Mouse (Mus musculus) CH12.LX (cell line): ENCODE data around the gene Hist1h4k. TPM values are rescaled to one million over a fixed set of nuclear protein-coding genes. Genes with fewer than 3 reads are reported as not detected.
A peak's percentile ranks its signal among the peaks of the same experiment; 100 is the strongest.

Source experiments
- DNase-seq: peaks from one replicate; pipeline ENCODE4 v3.0.0-alpha.2; 2013; ENCODE audit errors: extremely low read depth
- H3K27ac ChIP-seq: 2 replicates; pipeline ENCODE4 v1.5.1; 2012; ENCODE audit warnings: low read depth, mild to moderate bottlenecking, control low read depth, moderate library complexity; ENCODE audit not compliant: insufficient read depth
- H3K27me3 ChIP-seq: replicated peaks from 2 replicates; pipeline ENCODE3; 2012; ENCODE audit warnings: inconsistent platforms
- H3K36me3 ChIP-seq, 2 experiments: replicated peaks in 1 of 2; 2 replicates each; pipeline versions ENCODE3 to v1.6.1; 2012; ENCODE audit warnings: inconsistent platforms in 1 of 2, low read length in 1 of 2, mild to moderate bottlenecking in 1 of 2, mixed read lengths in 1 of 2, moderate library complexity in 1 of 2; ENCODE audit not compliant: control insufficient read depth in 1 of 2, insufficient read depth in 1 of 2
- H3K4me1 ChIP-seq, 2 experiments: 2 replicates each; pipeline ENCODE4 v1.6.1; 2012; ENCODE audit warnings: inconsistent platforms in 1 of 2, moderate library complexity in 1 of 2; ENCODE audit not compliant: insufficient read depth in 2 of 2, control insufficient read depth in 1 of 2
- H3K4me2 ChIP-seq: 2 replicates; pipeline ENCODE4 v1.6.1; 2012; ENCODE audit warnings: low read depth, mild to moderate bottlenecking, control low read depth; ENCODE audit not compliant: poor library complexity, insufficient read depth, severe bottlenecking
- H3K4me3 ChIP-seq, 3 experiments: fragments of 150-350 bp in 1 of 3; sonication (generic) in 1 of 3; replicated peaks in 1 of 3; 2 replicates each; pipeline versions ENCODE3 to v1.5.1; 2011 to 2012; ENCODE audit warnings: low read depth in 2 of 3, low read length in 2 of 3, mild to moderate bottlenecking in 2 of 3, moderate library complexity in 2 of 3, control low read depth in 1 of 3, improper control_type of control experiment in 1 of 3, inconsistent platforms in 1 of 3, mixed read lengths in 1 of 3; ENCODE audit not compliant: poor library complexity in 1 of 3
- H3K79me2 ChIP-seq: replicated peaks from 2 replicates; pipeline ENCODE4 v1.6.1; 2012; ENCODE audit warnings: mild to moderate bottlenecking, moderate library complexity; ENCODE audit not compliant: control insufficient read depth, poor library complexity, insufficient read depth, severe bottlenecking; ENCODE audit errors: extremely low read depth
- H3K9ac ChIP-seq: 2 replicates; pipeline ENCODE4 v1.6.1; 2012; ENCODE audit warnings: low read depth, mild to moderate bottlenecking, control low read depth, moderate library complexity; ENCODE audit not compliant: insufficient read depth
- H3K9me3 ChIP-seq: replicated peaks from 2 replicates; pipeline ENCODE3; 2012; ENCODE audit warnings: low read length, inconsistent platforms, mixed read lengths
- BHLHE40 ChIP-seq: IDR thresholded peaks from 2 replicates; pipeline ENCODE4 v1.6.1; 2011; ENCODE audit warnings: mild to moderate bottlenecking, low read depth, low read length, improper control_type of control experiment
- CHD1 ChIP-seq: IDR thresholded peaks from 2 replicates; pipeline ENCODE4 v1.6.1; 2012; ENCODE audit warnings: low read depth, low read length, improper control_type of control experiment, inconsistent platforms
- CHD2 ChIP-seq: IDR thresholded peaks from 2 replicates; pipeline ENCODE4 v1.6.1; 2011; ENCODE audit warnings: low read length, improper control_type of control experiment
- CTCF ChIP-seq, 2 experiments: IDR thresholded peaks in 1 of 2; conservative IDR thresholded peaks in 1 of 2; 2 replicates each; pipeline ENCODE4 v1.5.1; 2011 to 2012; ENCODE audit warnings: low read depth in 2 of 2, low read length in 2 of 2, improper control_type of control experiment in 1 of 2, inconsistent platforms in 1 of 2, mild to moderate bottlenecking in 1 of 2, moderate library complexity in 1 of 2
- ELF1 ChIP-seq: IDR thresholded peaks from 2 replicates; pipeline ENCODE4 v1.6.1; 2014; ENCODE audit warnings: low read depth, mild to moderate bottlenecking, inconsistent platforms, low read length, improper control_type of control experiment
- EP300 ChIP-seq: IDR thresholded peaks from 2 replicates; pipeline ENCODE4 v1.6.1; 2011; ENCODE audit warnings: low read length, improper control_type of control experiment
- ETS1 ChIP-seq: conservative IDR thresholded peaks from 2 replicates; pipeline ENCODE4 v1.6.1; 2012; ENCODE audit warnings: low read depth, mild to moderate bottlenecking, inconsistent platforms, low read length, improper control_type of control experiment, moderate library complexity
- GABPA ChIP-seq: IDR thresholded peaks from 2 replicates; pipeline ENCODE4 v1.6.1; 2012; ENCODE audit warnings: low read depth, low read length, improper control_type of control experiment, inconsistent platforms; ENCODE audit not compliant: insufficient replicate concordance
- HCFC1 ChIP-seq: IDR thresholded peaks from 2 replicates; pipeline ENCODE4 v1.6.1; 2012; ENCODE audit warnings: low read depth, mild to moderate bottlenecking, inconsistent platforms, low read length, improper control_type of control experiment
- IRF4 ChIP-seq: IDR thresholded peaks from 2 replicates; pipeline ENCODE4 v1.6.1; 2014; ENCODE audit warnings: low read depth, mild to moderate bottlenecking, inconsistent platforms, low read length, improper control_type of control experiment
- JUN ChIP-seq: IDR thresholded peaks from 2 replicates; pipeline ENCODE4 v1.6.1; 2011; ENCODE audit warnings: low read depth, mild to moderate bottlenecking, low read length, improper control_type of control experiment, moderate library complexity; ENCODE audit not compliant: insufficient read depth
- JUND ChIP-seq: conservative IDR thresholded peaks from 2 replicates; pipeline ENCODE4 v1.6.1; 2011; ENCODE audit warnings: low read depth, low read length, improper control_type of control experiment
- KAT2A ChIP-seq: IDR thresholded peaks from 2 replicates; pipeline ENCODE4 v1.6.1; 2012; ENCODE audit warnings: low read length, improper control_type of control experiment, inconsistent platforms; ENCODE audit not compliant: insufficient replicate concordance
- MAX ChIP-seq: IDR thresholded peaks from 2 replicates; pipeline ENCODE4 v1.6.1; 2011; ENCODE audit warnings: low read length, improper control_type of control experiment
- MAZ ChIP-seq: IDR thresholded peaks from 2 replicates; pipeline ENCODE4 v1.6.1; 2012; ENCODE audit warnings: low read depth, mild to moderate bottlenecking, inconsistent platforms, low read length, improper control_type of control experiment, moderate library complexity
- MEF2A ChIP-seq: IDR thresholded peaks from 2 replicates; pipeline ENCODE4 v1.6.1; 2014; ENCODE audit warnings: low read depth, mild to moderate bottlenecking, inconsistent platforms, low read length, improper control_type of control experiment, borderline replicate concordance
- MYC ChIP-seq: IDR thresholded peaks from 2 replicates; pipeline ENCODE4 v1.6.1; 2011; ENCODE audit warnings: low read depth, mild to moderate bottlenecking, improper control_type of control experiment, low read length
- NELFE ChIP-seq: IDR thresholded peaks from 2 replicates; pipeline ENCODE4 v1.6.1; 2011; ENCODE audit warnings: low read depth, low read length, improper control_type of control experiment
- NRF1 ChIP-seq: IDR thresholded peaks from 2 replicates; pipeline ENCODE4 v1.6.1; 2014; ENCODE audit warnings: low read depth, mild to moderate bottlenecking, inconsistent platforms, low read length, improper control_type of control experiment, moderate library complexity
- PAX5 ChIP-seq: IDR thresholded peaks from 2 replicates; pipeline ENCODE4 v1.6.1; 2012; ENCODE audit warnings: low read length, inconsistent platforms, mixed read lengths
- POLR2A ChIP-seq: IDR thresholded peaks from 2 replicates; pipeline ENCODE4 v1.6.1; 2011; ENCODE audit warnings: low read depth, mild to moderate bottlenecking, improper control_type of control experiment, low read length
- RAD21 ChIP-seq: IDR thresholded peaks from 2 replicates; pipeline ENCODE4 v1.6.1; 2011; ENCODE audit warnings: low read depth, mild to moderate bottlenecking, low read length, improper control_type of control experiment, moderate library complexity
- SIN3A ChIP-seq: IDR thresholded peaks from 2 replicates; pipeline ENCODE4 v1.6.1; 2012; ENCODE audit warnings: low read length, improper control_type of control experiment, inconsistent platforms
- TBP ChIP-seq: conservative IDR thresholded peaks from 2 replicates; pipeline ENCODE4 v1.6.1; 2011; ENCODE audit warnings: low read depth, low read length, improper control_type of control experiment
- TCF12 ChIP-seq: IDR thresholded peaks from 2 replicates; pipeline ENCODE4 v1.6.1; 2014; ENCODE audit warnings: low read depth, mild to moderate bottlenecking, inconsistent platforms, low read length, improper control_type of control experiment
- USF2 ChIP-seq: conservative IDR thresholded peaks from 2 replicates; pipeline ENCODE4 v1.6.1; 2011; ENCODE audit warnings: low read depth, low read length, improper control_type of control experiment
- ZC3H11A ChIP-seq: IDR thresholded peaks from 2 replicates; pipeline ENCODE4 v1.6.1; 2012; ENCODE audit warnings: low read depth, mild to moderate bottlenecking, inconsistent platforms, low read length, improper control_type of control experiment
- ZMIZ1 ChIP-seq: IDR thresholded peaks from 2 replicates; pipeline ENCODE4 v1.6.1; 2012; ENCODE audit warnings: low read depth, mild to moderate bottlenecking, inconsistent platforms, low read length, improper control_type of control experiment
- dilution Hi-C: fragments of 300-500 bp; cut with MboI; formaldehyde crosslinking; loops from 2 replicates; pipeline ENCODE4 v1.14.3; 2020; ENCODE audit warnings: low sequenced_read_pairs; ENCODE audit not compliant: extremely low pct_unique_long_range_greater_than_20kb, extremely low pct_ligation_motif_present
- in situ Hi-C: fragments of 300-500 bp; cut with MboI; formaldehyde crosslinking; loops from 3 replicates; pipeline ENCODE4 v1.14.3; 2019; ENCODE audit warnings: low sequenced_read_pairs, low pct_ligation_motif_present, low pct_unique_long_range_greater_than_20kb, mixed read lengths
- polyA plus RNA-seq: library from polyadenylated mRNA; unstranded; fragments of >175 nt; gene quantifications from 2 replicates; pipeline ENCODE4 v1.2.1, GENCODE M21; 2012; ENCODE audit warnings: low read depth; ENCODE audit not compliant: insufficient read length
- total RNA-seq, 2 experiments: library from RNA; depleted of rRNA; stranded (reverse); fragments of 300-350 nt in 1 of 2; fragments of >200 nt in 1 of 2; gene quantifications; 2 replicates each; pipeline ENCODE4 v1.2.3; 2012 to 2014

Gene Hist1h4k
- total and polyA plus RNA-seq, 3 experiments: 13.2 to 4,319 (median 25.4) TPM

DNA sequence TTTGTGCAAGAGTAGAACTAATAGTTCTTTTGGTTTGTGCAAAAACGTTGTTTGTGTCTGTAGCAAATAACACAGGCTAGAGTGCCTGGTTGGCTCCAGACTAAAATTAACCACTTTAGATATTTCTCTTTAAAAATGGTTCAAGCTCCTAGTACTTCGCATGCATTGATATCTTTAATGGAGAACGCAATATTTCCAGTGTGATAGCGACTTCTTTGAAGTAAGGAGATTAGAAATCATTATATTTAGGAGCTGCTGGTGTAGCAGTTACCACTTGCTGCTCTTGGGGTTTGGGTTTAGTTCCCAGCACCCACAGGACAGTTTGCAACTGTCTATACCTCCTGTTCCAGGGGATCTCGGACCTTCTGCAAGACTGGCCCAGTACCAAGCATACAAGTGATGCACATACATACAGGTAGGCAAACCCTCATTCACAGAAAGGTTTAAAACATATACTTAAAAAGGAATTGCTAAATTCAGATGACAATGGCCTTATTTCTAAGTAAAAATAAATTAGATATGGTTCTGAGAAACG is 30.8 kb upstream of the Hist1h4k start:
- Histone ChIP-seq H3K4me2 (peak overlapping the region; percentile 65), H3K9ac (peak overlapping the region; percentile 86; the same call in 1 of the 2 replicates), H3K9me3 (no peaks in the 10 kb centered on the region), H3K36me3 (no peaks in the 10 kb centered on the region), H3K27me3 (no peaks in the 10 kb centered on the region), H3K27ac (peak overlapping the region; percentile 35; the same call in 1 of the 2 replicates), H3K4me3 (peak overlapping the region in 1 of 3 experiments; percentile 59), H3K79me2 (no peaks in the 10 kb centered on the region; the same call in 1 of the 2 replicates), H3K4me1 (peaks cover 6 to 39% of the 10 kb centered on the region in 2 experiments; a peak in 3 of 4 replicates)
- in situ Hi-C loops: no loop called here
- dilution Hi-C loops: no loop called here
- peak; percentile 29 for DNase-seq
- no peak for TF ChIP-seq EP300
- TF ChIP-seq USF2: no peak
- no peak for TF ChIP-seq JUND
- TF ChIP-seq SIN3A: no peak
- TF ChIP-seq POLR2A: no peak
- no peak for TF ChIP-seq PAX5
- TF ChIP-seq CHD2: no peak
- TF ChIP-seq BHLHE40: no peak
- no peak for TF ChIP-seq MAX
- no peak for TF ChIP-seq JUN
- TF ChIP-seq ETS1: no peak
- no peak for TF ChIP-seq TCF12
- TF ChIP-seq GABPA: no peak
- TF ChIP-seq ELF1: no peak
- TF ChIP-seq KAT2A: no peak

DNA sequence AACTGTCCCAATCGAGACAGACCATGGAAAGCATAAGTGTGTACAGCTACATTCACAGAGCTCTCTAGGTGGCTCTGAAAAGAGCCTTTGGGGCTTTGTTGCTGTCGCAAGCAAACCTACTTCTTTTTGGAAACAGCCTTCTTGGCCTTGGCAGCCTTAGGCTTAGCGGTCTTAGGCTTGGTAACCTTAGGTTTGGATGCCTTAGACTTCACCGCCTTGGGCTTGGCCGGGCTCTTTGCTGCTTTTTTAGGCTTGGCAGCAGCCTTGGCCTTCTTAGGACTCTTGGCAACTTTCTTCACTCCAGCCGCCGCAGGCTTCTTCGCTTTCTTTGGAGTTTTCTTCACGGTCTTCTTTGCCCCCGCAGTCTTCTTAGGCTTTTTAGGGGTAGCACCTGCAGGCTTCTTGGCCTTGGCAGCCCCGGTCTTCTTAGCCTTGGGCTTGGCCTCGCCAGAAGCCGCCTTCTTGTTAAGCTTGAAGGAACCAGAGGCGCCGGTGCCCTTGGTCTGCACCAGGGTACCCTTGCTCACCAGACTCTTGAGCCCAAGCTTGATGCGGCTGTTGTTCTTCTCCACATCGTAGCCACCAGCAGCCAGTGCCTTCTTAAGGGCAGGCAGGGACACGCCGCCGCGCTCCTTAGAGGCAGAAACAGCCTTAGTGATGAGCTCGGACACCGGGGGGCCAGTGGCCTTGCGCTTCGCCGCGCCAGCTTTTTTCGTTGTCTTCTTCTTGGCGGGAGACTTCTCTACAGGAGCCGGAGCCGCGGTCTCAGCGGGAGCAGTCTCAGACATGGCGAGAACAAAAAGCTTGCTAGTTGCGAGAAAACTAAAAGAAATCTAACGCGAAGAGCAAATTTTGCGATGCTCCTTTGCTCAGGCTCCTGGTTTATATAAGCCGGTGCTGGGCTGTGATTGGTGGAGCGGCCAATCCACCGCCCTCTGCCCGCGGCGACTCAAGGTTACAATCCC is 29.7 kb upstream of the Hist1h4k start, which contains the start of gene Hist1h1b:
Gene Hist1h1b, minus strand, starts transcription at position 859 of the 965 bp plus-strand sequence.
- peak within 1 kb of the TSS; percentile 86 for H3K9ac ChIP-seq
- dilution Hi-C loops: no loop called here
- no peaks in the 10 kb centered on the region; the same call in 1 of the 2 replicates for H3K79me2 ChIP-seq
- no peaks in the 10 kb centered on the region for H3K9me3 ChIP-seq
- peak within 1 kb of the TSS; percentile 59 to 72 (median 59) for H3K4me3 ChIP-seq
- H3K4me2 ChIP-seq: peak within 1 kb of the TSS; percentile 65
- peak; percentile 89 for DNase-seq
- in situ Hi-C loops: no loop called here
- no peaks in the 10 kb centered on the region for H3K27me3 ChIP-seq
- H3K27ac ChIP-seq: peak within 1 kb of the TSS; percentile 97
- peaks cover 6 to 30% of the 10 kb centered on the region in 2 experiments; a peak in 3 of 4 replicates for H3K4me1 ChIP-seq
- no peaks in the 10 kb centered on the region for H3K36me3 ChIP-seq
- TF ChIP-seq POLR2A (peak; percentile 93), KAT2A (0 out of 2 replicates have a peak, but pooled peaks have one; percentile 38), ZMIZ1 (peak; percentile 100), CTCF (conservative IDR thresholded peaks at IDR 0.05 in 1 of 2, IDR thresholded peaks at IDR 0.05 in 1 of 2; ENCODE audit: low read depth in 2 of 2, low read length in 2 of 2) (no peak), MYC (0 out of 2 replicates have a peak, but pooled peaks have one; percentile 36), EP300 (no peak), BHLHE40 (peak; percentile 7; the same call in 1 of the 2 replicates), ZC3H11A (no peak; the same call in 1 of the 2 replicates), NELFE (peak; percentile 100), USF2 (peak; percentile 57), ELF1 (peak; percentile 19; the same call in 1 of the 2 replicates), HCFC1 (peak; percentile 66), RAD21 (no peak), TBP (peak; percentile 99), MEF2A (peak; percentile 50; the same call in 1 of the 2 replicates), SIN3A (peak; percentile 95), CHD1 (peak; percentile 85; the same call in 1 of the 2 replicates), NRF1 (no peak; the same call in 1 of the 2 replicates), MAX (no peak), IRF4 (peak; percentile 61; the same call in 1 of the 2 replicates), MAZ (peak; percentile 75; the same call in 1 of the 2 replicates)
